Mouse (Mus musculus): ENCODE results near the gene Olfr983. TPM values are rescaled to one million over a fixed set of nuclear protein-coding genes. Genes with fewer than 3 reads are reported as not detected.

Olfr983 gene
- polyA plus RNA-seq (2015; fragmentation: Nextera tagmentation; extraction: Ambion mirVana), result not detected in 2 replicates

GRCm38 (mm10) chr9:40093495-40093894 lies at the start of gene Olfr983:
Olfr983 (minus strand) TSS chr9:40093595.
- Histone ChIP-seq H3K27ac (ENCODE audit: low read length) (no peak within 1 kb of the TSS), H3K9me3 (ENCODE audit: control insufficient read depth, low read length) (no peaks in the 10 kb centered on the region), H3K4me2 (ENCODE audit: low read depth, low read length) (no peak within 1 kb of the TSS), H3K4me1 (ENCODE audit: control insufficient read depth, insufficient read depth, low read length) (no peaks in the 10 kb centered on the region), H3K9ac (ENCODE audit: low read depth, low read length) (no peak within 1 kb of the TSS), H3K4me3 (ENCODE audit: low read length) (no peak within 1 kb of the TSS), H3K36me3 (ENCODE audit: control insufficient read depth, insufficient read depth, low read length) (no peaks in the 10 kb centered on the region), H3K27me3 (replicated peaks; ENCODE audit: control insufficient read depth, insufficient read depth, low read length) (no peaks in the 10 kb centered on the region)
- 89% methylated on average over 2 of the region's 2 CpGs for WGBS
- no peak for ATAC-seq

DNA sequence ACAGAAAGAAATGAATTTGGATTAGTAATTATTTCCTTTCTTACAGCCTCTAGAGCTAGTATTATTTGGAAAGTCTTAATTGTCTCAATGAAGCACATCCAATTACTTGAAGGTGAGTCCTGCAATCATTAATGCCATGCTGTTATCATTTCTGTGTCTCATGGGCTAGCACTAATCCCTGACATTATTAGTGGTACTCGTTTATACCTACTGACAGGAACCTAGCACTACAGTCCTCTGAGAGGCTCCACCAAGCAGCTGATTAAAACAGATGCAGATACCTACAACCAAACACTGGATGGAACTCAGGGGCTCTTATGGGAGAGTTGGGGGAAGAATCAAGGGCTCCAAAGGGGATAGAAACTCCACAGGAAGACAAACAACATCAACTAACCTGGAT lies 48.1 kb upstream of the Olfr983 start:
- WGBS, result 51% methylated on average over 1 of the region's 1 CpGs
- no peak for ATAC-seq
- Histone ChIP-seq H3K4me2 (ENCODE audit: low read depth, low read length) (no peak overlapping the region), H3K4me3 (ENCODE audit: low read length) (no peak overlapping the region), H3K9me3 (ENCODE audit: control insufficient read depth, low read length) (no peaks in the 10 kb centered on the region), H3K4me1 (ENCODE audit: control insufficient read depth, insufficient read depth, low read length) (no peaks in the 10 kb centered on the region), H3K36me3 (ENCODE audit: control insufficient read depth, insufficient read depth, low read length) (no peaks in the 10 kb centered on the region), H3K27me3 (replicated peaks; ENCODE audit: control insufficient read depth, insufficient read depth, low read length) (no peaks in the 10 kb centered on the region), H3K27ac (ENCODE audit: low read length) (no peak overlapping the region), H3K9ac (ENCODE audit: low read depth, low read length) (no peak overlapping the region)

DNA sequence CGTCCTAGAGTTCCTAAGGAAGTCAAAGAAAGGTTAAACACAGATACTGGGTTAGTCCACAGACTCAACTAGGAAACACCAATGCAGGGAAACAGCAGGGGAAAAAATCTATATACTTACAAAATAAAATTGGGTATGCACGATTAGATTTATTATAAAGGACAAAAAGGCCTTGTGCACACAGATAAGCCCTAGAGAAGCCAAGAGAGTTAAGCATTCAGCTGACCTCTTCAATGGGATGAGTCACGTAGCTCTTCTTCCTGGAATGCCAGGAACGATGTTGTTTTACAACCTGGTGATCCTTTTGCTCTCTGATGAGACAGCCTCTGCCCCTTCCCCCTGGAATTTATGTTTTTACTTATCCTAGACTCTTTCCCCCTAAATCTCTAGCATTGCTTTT lies 46.1 kb upstream of the Olfr983 start:
- Histone ChIP-seq H3K4me2 (ENCODE audit: low read depth, low read length) (no peak overlapping the region), H3K4me1 (ENCODE audit: control insufficient read depth, insufficient read depth, low read length) (no peaks in the 10 kb centered on the region), H3K27ac (ENCODE audit: low read length) (no peak overlapping the region), H3K27me3 (replicated peaks; ENCODE audit: control insufficient read depth, insufficient read depth, low read length) (no peaks in the 10 kb centered on the region), H3K4me3 (ENCODE audit: low read length) (no peak overlapping the region), H3K36me3 (ENCODE audit: control insufficient read depth, insufficient read depth, low read length) (no peaks in the 10 kb centered on the region), H3K9ac (ENCODE audit: low read depth, low read length) (no peak overlapping the region), H3K9me3 (ENCODE audit: control insufficient read depth, low read length) (no peaks in the 10 kb centered on the region)
- 38% methylated on average over 4 of the region's 4 CpGs for WGBS
- ATAC-seq, result no peak

GRCm38 (mm10) chr9:40136987-40137688 lies 43.7 kb upstream of the Olfr983 start:
- Histone ChIP-seq H3K4me1 (ENCODE audit: control insufficient read depth, insufficient read depth, low read length) (no peaks in the 10 kb centered on the region), H3K4me2 (ENCODE audit: low read depth, low read length) (no peak overlapping the region), H3K27ac (ENCODE audit: low read length) (no peak overlapping the region), H3K9ac (ENCODE audit: low read depth, low read length) (no peak overlapping the region), H3K36me3 (ENCODE audit: control insufficient read depth, insufficient read depth, low read length) (no peaks in the 10 kb centered on the region), H3K27me3 (replicated peaks; ENCODE audit: control insufficient read depth, insufficient read depth, low read length) (no peaks in the 10 kb centered on the region), H3K4me3 (ENCODE audit: low read length) (no peak overlapping the region), H3K9me3 (ENCODE audit: control insufficient read depth, low read length) (no peaks in the 10 kb centered on the region)
- 79% methylated on average over 6 of the region's 6 CpGs for WGBS
- no peak for ATAC-seq

DNA sequence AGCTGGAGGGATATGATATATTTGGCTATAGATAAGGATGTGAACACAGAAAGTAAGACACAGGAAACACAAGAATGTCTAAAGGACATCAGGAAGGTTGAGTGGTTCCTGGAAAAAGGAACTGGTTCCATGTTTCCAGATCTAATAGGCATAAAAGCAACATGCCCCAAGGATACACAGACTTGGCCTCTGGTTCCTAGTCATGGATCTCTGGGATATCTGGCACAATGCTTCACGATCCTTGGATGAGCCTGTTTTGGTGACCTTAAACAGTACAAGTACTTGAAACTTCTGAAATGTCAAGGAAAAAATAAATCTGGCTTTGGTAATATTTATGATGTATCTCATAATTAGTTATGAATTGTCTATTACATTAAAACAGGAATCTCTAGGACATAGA lies 37.2 kb upstream of the Olfr983 start:
- Histone ChIP-seq H3K9me3 (ENCODE audit: control insufficient read depth, low read length) (no peaks in the 10 kb centered on the region), H3K36me3 (ENCODE audit: control insufficient read depth, insufficient read depth, low read length) (no peaks in the 10 kb centered on the region), H3K4me3 (ENCODE audit: low read length) (no peak overlapping the region), H3K9ac (ENCODE audit: low read depth, low read length) (no peak overlapping the region), H3K4me2 (ENCODE audit: low read depth, low read length) (no peak overlapping the region), H3K27ac (ENCODE audit: low read length) (no peak overlapping the region), H3K4me1 (ENCODE audit: control insufficient read depth, insufficient read depth, low read length) (no peaks in the 10 kb centered on the region), H3K27me3 (replicated peaks; ENCODE audit: control insufficient read depth, insufficient read depth, low read length) (no peaks in the 10 kb centered on the region)
- 90% methylated on average over 1 of the region's 1 CpGs for WGBS
- ATAC-seq, result no peak

DNA sequence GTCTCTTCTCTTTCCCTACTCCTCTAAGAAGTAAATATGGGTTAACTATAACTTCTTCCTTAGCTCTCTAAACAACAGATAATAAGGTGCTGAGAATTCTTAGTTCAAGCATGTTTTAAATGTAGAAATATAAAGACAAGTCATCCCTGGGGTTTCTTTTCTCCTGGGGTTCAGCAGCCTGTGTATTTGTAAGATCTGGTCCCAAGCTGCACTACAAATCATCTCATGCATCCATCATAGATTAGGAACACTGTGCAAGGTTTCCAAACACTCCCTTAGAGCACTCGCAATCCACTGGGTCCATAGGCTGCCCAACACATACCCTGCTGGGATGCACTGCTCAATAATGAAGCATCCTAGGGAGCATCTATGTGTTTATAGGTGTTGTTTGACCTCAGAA lies 36.7 kb upstream of the Olfr983 start, which contains the start of gene Olfr985:
Gene Olfr985 (minus strand): TSS at position 101 of the 400 bp plus-strand sequence.
- 92% methylated on average over 1 of the region's 1 CpGs for WGBS
- H3K4me2 ChIP-seq (ENCODE audit: low read depth, low read length), result no peak within 1 kb of the TSS
- H3K4me1 ChIP-seq (ENCODE audit: control insufficient read depth, insufficient read depth, low read length), result no peaks in the 10 kb centered on the region
- H3K4me3 ChIP-seq (ENCODE audit: low read length), result no peak within 1 kb of the TSS
- H3K9ac ChIP-seq (ENCODE audit: low read depth, low read length), result no peak within 1 kb of the TSS
- ATAC-seq, result no peak
- H3K9me3 ChIP-seq (ENCODE audit: control insufficient read depth, low read length), result no peaks in the 10 kb centered on the region
- H3K36me3 ChIP-seq (ENCODE audit: control insufficient read depth, insufficient read depth, low read length), result no peaks in the 10 kb centered on the region
- H3K27me3 ChIP-seq (replicated peaks; ENCODE audit: control insufficient read depth, insufficient read depth, low read length), result no peaks in the 10 kb centered on the region
- H3K27ac ChIP-seq (ENCODE audit: low read length), result no peak within 1 kb of the TSS

DNA sequence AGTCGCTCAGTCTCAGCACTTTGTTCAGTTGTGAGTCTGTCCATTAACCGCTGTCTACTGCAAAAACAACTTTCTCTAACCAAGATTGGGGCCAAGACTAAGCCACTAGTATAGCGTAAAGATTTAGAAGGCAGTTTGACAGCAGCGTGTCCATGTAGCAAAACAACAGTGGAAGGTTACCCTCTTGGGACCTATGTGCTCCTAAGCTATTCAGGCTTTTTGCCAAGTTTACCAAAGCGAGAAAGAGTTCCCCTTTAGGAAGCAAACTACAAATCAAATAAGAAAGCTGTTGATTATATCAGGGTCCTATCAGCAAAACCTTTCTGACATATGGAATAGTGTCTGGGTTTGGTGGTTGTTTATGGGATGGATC lies 23.9 kb upstream of the Olfr983 start:
- H3K4me1 ChIP-seq (ENCODE audit: control insufficient read depth, insufficient read depth, low read length), result peaks cover 6% of the 10 kb centered on the region; the same call in 1 of the 2 replicates
- peak overlapping the region; percentile 41; the same call in 1 of the 2 replicates for H3K27ac ChIP-seq (ENCODE audit: low read length)
- 0 out of 2 replicates have a peak overlapping the region, but pooled peaks have one; percentile 19 for H3K4me2 ChIP-seq (ENCODE audit: low read depth, low read length)
- no peaks in the 10 kb centered on the region for H3K27me3 ChIP-seq (replicated peaks; ENCODE audit: control insufficient read depth, insufficient read depth, low read length)
- no peak for ATAC-seq
- H3K9ac ChIP-seq (ENCODE audit: low read depth, low read length), result no peak overlapping the region
- no peaks in the 10 kb centered on the region for H3K9me3 ChIP-seq (ENCODE audit: control insufficient read depth, low read length)
- H3K36me3 ChIP-seq (ENCODE audit: control insufficient read depth, insufficient read depth, low read length), result no peaks in the 10 kb centered on the region
- no peak overlapping the region for H3K4me3 ChIP-seq (ENCODE audit: low read length)
- WGBS, result 67% methylated on average over 5 of the region's 5 CpGs

- 48% methylated on average over 10 of the region's 10 CpGs for WGBS
- H3K9ac ChIP-seq (ENCODE audit: low read depth, low read length), result no peak overlapping the region
- 0 out of 2 replicates have a peak overlapping the region, but pooled peaks have one; percentile 19 for H3K4me2 ChIP-seq (ENCODE audit: low read depth, low read length)
- H3K4me3 ChIP-seq (ENCODE audit: low read length), result no peak overlapping the region
- H3K36me3 ChIP-seq (ENCODE audit: control insufficient read depth, insufficient read depth, low read length), result no peaks in the 10 kb centered on the region
- peak; percentile 67 for ATAC-seq
- H3K4me1 ChIP-seq (ENCODE audit: control insufficient read depth, insufficient read depth, low read length), result peaks cover 6% of the 10 kb centered on the region; the same call in 1 of the 2 replicates
- no peaks in the 10 kb centered on the region for H3K27me3 ChIP-seq (replicated peaks; ENCODE audit: control insufficient read depth, insufficient read depth, low read length)
- H3K9me3 ChIP-seq (ENCODE audit: control insufficient read depth, low read length), result no peaks in the 10 kb centered on the region
- peak overlapping the region; percentile 41; the same call in 1 of the 2 replicates for H3K27ac ChIP-seq (ENCODE audit: low read length)
Observed at GRCm38 (mm10) chr9:40116645-40117286, 23.4 kb upstream of the Olfr983 start.

- Histone ChIP-seq H3K9me3 (ENCODE audit: control insufficient read depth, low read length) (no peaks in the 10 kb centered on the region), H3K36me3 (ENCODE audit: control insufficient read depth, insufficient read depth, low read length) (no peaks in the 10 kb centered on the region), H3K9ac (ENCODE audit: low read depth, low read length) (no peak within 1 kb of the TSS), H3K27me3 (replicated peaks; ENCODE audit: control insufficient read depth, insufficient read depth, low read length) (no peaks in the 10 kb centered on the region), H3K4me1 (ENCODE audit: control insufficient read depth, insufficient read depth, low read length) (peaks cover 6% of the 10 kb centered on the region; the same call in 1 of the 2 replicates), H3K4me3 (ENCODE audit: low read length) (no peak within 1 kb of the TSS), H3K27ac (ENCODE audit: low read length) (no peak within 1 kb of the TSS), H3K4me2 (ENCODE audit: low read depth, low read length) (no peak within 1 kb of the TSS)
- no peak for ATAC-seq
- 80% methylated on average over 2 of the region's 2 CpGs for WGBS
Observed at GRCm38 (mm10) chr9:40114106-40114505, 20.7 kb upstream of the Olfr983 start, which contains the start of gene Olfr984. Olfr984 (minus strand) TSS chr9:40114206.

Data from intestine, embryonic 16.5 days (tissue).